Mouse (Mus musculus) large intestine, adult 2 months (tissue): ENCODE measurements around the gene Zfp799. TPM values are rescaled to one million over a fixed set of nuclear protein-coding genes. Genes with fewer than 3 reads are reported as not detected.

ENCODE experiments used
- DNase-seq: peaks from one replicate; pipeline ENCODE4 v3.0.0-alpha.2; 2012; ENCODE audit warnings: low read depth, low spot score
- WGBS: fragments of 180-500 bp; shearing (Covaris S2); methylation state at CpG from one replicate; pipeline ENCODE4 v1.1.7; 2018; 5-methylcytosine and 5-hydroxymethylcytosine counted together
- polyA plus RNA-seq: library from polyadenylated mRNA; depleted of rRNA; stranded (reverse); fragments of >200 nt; gene quantifications from 2 replicates; pipeline ENCODE4 v1.2.3, GENCODE M21; 2012; rRNA removed

Gene Zfp799
- polyA plus RNA-seq, 1 experiment = 2.2 TPM

DNA sequence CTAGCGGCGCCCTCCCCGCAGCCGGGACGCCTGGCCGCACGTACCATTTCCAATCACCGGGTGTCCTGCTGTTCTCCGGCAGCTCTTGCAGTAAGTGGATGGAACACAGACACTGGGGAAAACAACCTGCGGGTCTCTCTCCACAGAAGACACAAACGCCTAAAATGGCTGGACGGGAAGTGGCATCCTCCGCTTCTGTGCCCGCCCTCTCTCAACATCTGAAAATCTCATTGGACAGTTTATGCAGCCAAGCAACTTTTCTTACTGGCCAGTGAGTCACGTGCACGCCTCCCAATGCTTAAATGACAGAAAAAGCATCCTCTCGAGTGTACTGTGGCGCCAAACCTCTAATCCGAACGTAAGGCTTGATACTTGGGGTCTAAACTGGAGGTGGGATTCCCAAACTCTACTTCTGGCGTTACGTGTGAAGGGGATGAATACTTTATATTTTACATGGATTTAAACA lies 41.9 kb downstream of the Zfp799 start, which contains the start of gene Zfp871:
Gene Zfp871 (minus strand): TSS at position 194 of the 466 bp plus-strand sequence.
- WGBS = 0% methylated on average over 22 of the region's 22 CpGs
- DNase-seq = peak; percentile 89

DNA sequence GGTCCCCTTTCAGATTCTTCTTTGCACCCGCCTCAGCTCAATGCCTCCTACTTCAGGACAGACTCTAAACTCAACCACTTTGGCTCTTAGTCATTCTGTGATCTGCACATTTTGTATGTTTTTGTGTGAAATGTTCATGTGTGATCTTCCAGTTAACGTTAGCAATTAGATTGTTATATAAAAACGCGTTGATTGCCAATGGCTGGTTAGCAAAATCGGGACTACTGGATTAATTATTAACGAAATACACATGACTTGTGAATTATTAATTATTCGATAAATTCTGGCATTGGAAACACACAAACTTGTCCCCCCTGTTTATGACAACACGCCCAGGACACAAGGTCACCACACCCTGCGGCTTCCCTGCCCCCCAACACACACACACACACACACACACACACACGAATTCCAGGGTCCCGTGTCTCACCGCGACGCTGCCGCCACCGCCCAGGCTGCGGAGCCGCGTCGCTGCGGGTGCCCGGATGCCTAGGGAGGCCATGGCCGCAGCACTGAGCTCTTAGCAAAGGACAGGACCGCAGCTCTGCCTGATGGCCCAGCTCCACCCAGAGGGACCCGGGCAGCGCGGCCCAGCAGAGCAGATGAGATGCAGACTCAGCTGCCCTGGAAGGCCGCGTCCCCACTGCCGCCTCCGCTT lies 42.5 kb downstream of the Zfp799 start:
- DNase-seq = no peak
- under 1% methylated on average over 31 of the region's 31 CpGs for WGBS

DNA sequence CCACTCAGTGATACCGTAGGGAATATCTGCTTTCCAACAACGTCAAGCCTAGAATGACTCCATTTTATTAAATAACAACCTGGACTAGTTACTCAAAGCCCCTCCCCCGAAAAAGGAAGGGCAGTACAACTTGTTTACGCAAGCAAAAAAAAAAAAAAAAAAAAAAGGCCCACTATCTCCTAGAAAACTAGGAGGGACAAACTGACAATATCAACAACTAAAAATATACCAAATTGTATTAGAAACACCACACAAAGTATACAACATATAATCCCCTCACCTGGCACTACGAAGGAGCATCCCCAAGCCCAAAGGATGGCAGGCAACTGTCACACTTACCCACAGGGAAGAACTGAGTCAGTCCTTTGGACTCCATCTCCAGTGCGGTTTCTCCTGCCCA lies 43.1 kb downstream of the Zfp799 start:
- no peak for DNase-seq

DNA sequence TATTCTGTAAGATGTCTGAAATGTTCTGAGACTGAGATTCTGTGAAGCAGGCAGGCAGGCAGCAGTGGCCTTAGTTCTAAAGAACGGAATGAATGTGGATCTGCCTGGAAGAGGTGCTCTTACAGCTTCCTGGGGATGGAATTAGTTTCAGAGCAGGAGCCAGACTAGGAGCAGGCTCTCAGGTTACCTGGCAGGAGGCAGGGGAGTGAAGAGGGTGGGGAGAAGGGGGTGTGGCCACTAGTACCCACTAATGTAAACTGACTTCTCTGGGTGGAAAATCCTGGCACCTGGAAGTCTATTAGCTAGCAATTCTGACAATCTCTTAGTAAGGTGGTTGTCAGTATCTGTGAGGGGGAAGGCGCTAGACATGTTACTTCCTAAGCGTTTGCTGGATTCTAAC lies 44.4 kb downstream of the Zfp799 start:
- 79% methylated on average over 3 of the region's 3 CpGs for WGBS
- DNase-seq = no peak

More for the DNA sequence above, 43.1 kb downstream of the Zfp799 start:
- 30% methylated on average over 6 of the region's 6 CpGs for WGBS

DNA sequence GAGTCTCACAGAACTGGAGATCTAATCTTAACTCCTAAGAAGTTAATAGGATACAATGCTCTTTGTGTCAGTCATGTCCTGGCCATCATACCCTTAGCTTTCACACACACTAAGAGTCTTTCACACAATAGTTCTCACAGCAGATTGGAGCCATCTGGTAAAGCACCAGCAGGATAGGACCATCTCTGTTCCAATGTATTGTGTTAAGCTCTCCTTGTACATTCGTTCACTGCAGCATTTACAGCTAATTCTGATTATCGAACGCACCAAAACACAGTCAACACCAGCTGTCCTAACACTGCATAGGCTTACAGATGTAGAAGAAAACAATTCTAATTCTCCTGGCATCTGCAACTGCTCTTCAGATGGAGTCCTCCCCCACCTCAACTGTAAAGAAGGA lies 52.5 kb downstream of the Zfp799 start:
- WGBS = 96% methylated on average over 3 of the region's 3 CpGs
- no peak for DNase-seq

DNA sequence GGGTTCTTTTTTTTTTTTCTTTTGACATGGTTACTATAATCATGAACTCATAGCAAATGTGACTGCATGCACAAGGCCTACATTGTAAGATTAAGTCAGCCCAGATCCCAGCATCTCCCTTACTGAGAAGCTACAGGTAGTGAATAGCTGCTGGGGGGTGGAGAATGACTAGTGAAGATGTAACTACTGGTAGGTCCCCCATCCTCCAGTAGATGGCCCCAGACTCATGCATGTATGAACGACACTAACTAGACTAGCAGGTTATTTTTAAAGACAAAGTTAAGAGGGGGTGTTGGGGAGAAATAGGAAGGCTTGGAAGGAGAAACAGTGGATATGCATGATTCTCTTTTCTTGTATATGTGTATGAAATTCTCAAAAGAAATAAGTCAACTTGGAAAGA lies 58.8 kb downstream of the Zfp799 start:
- WGBS = 50% methylated on average over 1 of the region's 1 CpGs

DNA sequence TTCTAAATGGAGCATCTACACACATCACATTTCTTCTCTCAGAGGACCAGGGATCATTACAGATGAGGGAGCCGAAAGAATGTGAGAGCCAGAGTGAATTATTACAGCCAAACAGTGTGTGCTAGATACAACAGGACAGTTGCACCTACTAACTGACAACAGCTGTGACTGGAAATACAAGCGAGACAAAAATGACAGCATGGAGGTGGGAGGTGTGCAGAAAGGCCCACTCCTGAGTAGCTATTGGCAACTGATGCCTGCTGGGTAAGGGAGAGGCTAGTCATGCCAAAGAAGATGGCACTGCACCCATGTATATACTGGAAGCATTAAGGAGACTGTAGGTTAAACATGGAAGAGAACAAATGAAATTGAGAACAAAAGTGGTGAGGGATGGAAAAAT lies 63.6 kb downstream of the Zfp799 start:
- DNase-seq = no peak
- 99% methylated on average over 2 of the region's 2 CpGs for WGBS

More for the DNA sequence above, 58.8 kb downstream of the Zfp799 start:
- no peak for DNase-seq

Other genes starting within 250 kb of the Zfp799 start
- gene Cyp4f37, start 209.0 kb downstream of the Zfp799 start, polyA plus RNA-seq = 0.05 TPM in 1 of 2 replicates, not detected in the other
- 138 and 188 TPM in 2 replicates for gene Cyp4f40, start 171.4 kb downstream of the Zfp799 start, polyA plus RNA-seq
- gene Cyp4f15, start 144.6 kb downstream of the Zfp799 start, polyA plus RNA-seq = 0.31 and 0.45 TPM in 2 replicates
- gene Zfp871, start 42.0 kb downstream of the Zfp799 start, polyA plus RNA-seq = 5.3 and 9.4 TPM in 2 replicates
- 0.07 and 0.15 TPM in 2 replicates for gene Zfp811, start 20.3 kb downstream of the Zfp799 start, polyA plus RNA-seq
- 1.1 and 1.2 TPM in 2 replicates for gene Zfp870, start 61.4 kb upstream of the Zfp799 start, polyA plus RNA-seq
- gene Cyp4f14, start 87.1 kb upstream of the Zfp799 start, polyA plus RNA-seq = 541 and 1,297 TPM in 2 replicates
- gene Cyp4f13, start 117.1 kb upstream of the Zfp799 start, polyA plus RNA-seq = 60.1 and 94.9 TPM in 2 replicates
- 1.7 and 2.0 TPM in 2 replicates for gene Zfp472, start 135.6 kb upstream of the Zfp799 start, polyA plus RNA-seq
- gene Zfp952, start 162.9 kb upstream of the Zfp799 start, polyA plus RNA-seq = 2.2 and 3.0 TPM in 2 replicates
- gene Zfp763, start 203.1 kb upstream of the Zfp799 start, polyA plus RNA-seq = 0.42 and 0.75 TPM in 2 replicates
- not detected in 2 replicates for gene 4921501E09Rik, start 237.8 kb upstream of the Zfp799 start, polyA plus RNA-seq